Mouse (Mus musculus) forebrain, embryonic 12.5 days (tissue): ENCODE results near the gene Ola1. TPM values are rescaled to one million over a fixed set of nuclear protein-coding genes. Genes with fewer than 3 reads are reported as not detected.

Source experiments
- ATAC-seq: fragments of 200-750 bp; cut with Nextera tagmentation; 2 replicates; pipeline ENCODE4 v1.8.0; 2017; ENCODE audit warnings: moderate TSS enrichment; ENCODE audit not compliant: low FRiP score
- H3K27ac ChIP-seq: fragments of 300-500 bp; sonication (generic); 2 replicates; pipeline ENCODE4 v1.5.1; 2016; ENCODE audit warnings: mild to moderate bottlenecking
- H3K27me3 ChIP-seq: fragments of 300-500 bp; sonication (generic); 2 replicates; pipeline ENCODE4 v1.6.1; 2016; ENCODE audit warnings: mild to moderate bottlenecking
- H3K36me3 ChIP-seq: fragments of 300-500 bp; sonication (generic); replicated peaks from 2 replicates; pipeline ENCODE4 v1.6.1; 2016; ENCODE audit warnings: mild to moderate bottlenecking
- H3K4me1 ChIP-seq: fragments of 300-500 bp; sonication (generic); 2 replicates; pipeline ENCODE4 v1.6.1; 2016
- H3K4me2 ChIP-seq: fragments of 300-500 bp; sonication (generic); 2 replicates; pipeline ENCODE4 v1.6.1; 2016; ENCODE audit warnings: mild to moderate bottlenecking, moderate library complexity
- H3K4me3 ChIP-seq: fragments of 300-500 bp; sonication (generic); replicated peaks from 2 replicates; pipeline ENCODE4 v1.5.1; 2016; ENCODE audit warnings: mild to moderate bottlenecking
- H3K9ac ChIP-seq: fragments of 300-500 bp; sonication (generic); 2 replicates; pipeline ENCODE4 v1.6.1; 2016; ENCODE audit warnings: mild to moderate bottlenecking
- H3K9me3 ChIP-seq: fragments of 300-500 bp; sonication (generic); 2 replicates; pipeline ENCODE4 v1.6.1; 2016
- WGBS: fragments of 180-500 bp; shearing (Covaris S2); methylation state at CpG from one replicate; pipeline ENCODE4 v1.1.7; 2016; 5-methylcytosine and 5-hydroxymethylcytosine counted together
- polyA plus RNA-seq: library from polyadenylated mRNA; unstranded; fragments of >200 nt; fragmentation: Nextera tagmentation; extraction: Ambion mirVana; gene quantifications from 2 replicates; pipeline ENCODE4 v1.2.1, GENCODE M21; 2016

Gene Ola1
- polyA plus RNA-seq, 1 experiment from 2014 or later, result 106 TPM

DNA sequence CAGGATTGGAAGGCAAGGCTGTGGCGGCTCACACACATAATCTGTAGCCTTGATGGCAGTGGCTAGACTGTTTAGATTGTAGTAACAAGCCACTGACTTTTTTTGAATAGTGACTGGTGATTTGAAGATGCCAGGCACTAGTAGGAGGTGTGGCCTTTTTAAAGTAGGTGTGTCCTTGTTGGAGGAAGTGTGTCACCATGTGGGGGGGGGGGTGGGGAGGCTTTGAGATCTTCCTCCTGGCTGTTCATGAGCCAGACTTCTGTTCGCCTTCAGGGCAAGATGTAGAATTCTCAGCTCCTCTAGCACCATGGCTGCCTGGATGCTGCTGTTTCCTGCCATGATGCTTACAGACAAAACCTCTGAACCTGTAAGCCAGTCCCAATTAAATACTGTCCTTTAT lies 136.9 kb downstream of the Ola1 start:
- Histone ChIP-seq H3K4me3 (no peak overlapping the region), H3K36me3 (no peaks in the 10 kb centered on the region), H3K9ac (no peak overlapping the region), H3K4me2 (no peak overlapping the region), H3K9me3 (no peaks in the 10 kb centered on the region), H3K4me1 (peaks cover 15% of the 10 kb centered on the region), H3K27me3 (0 out of 2 replicates have a peak, but pooled peaks cover 3% of the 10 kb centered on the region), H3K27ac (no peak overlapping the region)
- ATAC-seq, result no peak
- 91% methylated on average over 2 of the region's 2 CpGs for WGBS

DNA sequence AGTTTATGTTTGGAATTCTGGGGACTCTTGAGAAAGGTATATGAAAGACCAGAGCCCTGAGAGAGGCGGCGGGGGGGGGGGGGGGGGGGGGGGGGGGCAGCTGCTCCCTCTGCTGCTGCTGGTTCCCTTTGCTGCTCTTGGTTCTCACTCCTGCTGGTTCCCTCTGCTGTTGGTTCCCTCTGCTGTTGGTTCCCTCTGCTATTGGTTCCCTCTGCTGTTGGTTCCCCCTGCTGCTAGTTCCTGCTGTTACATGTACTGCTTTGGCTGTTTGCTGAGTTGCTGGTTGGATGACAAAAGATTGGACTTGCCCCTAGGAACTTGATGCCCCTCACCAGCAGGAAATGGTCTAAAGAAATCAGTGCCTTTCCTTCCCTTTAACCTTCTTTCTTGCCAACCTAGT lies 138.6 kb downstream of the Ola1 start:
- no peak overlapping the region for H3K4me3 ChIP-seq
- WGBS, result no CpG with 5 or more reads among the region's 2 CpGs
- H3K9me3 ChIP-seq, result no peaks in the 10 kb centered on the region
- ATAC-seq, result no peak
- no peak overlapping the region for H3K4me2 ChIP-seq
- H3K4me1 ChIP-seq, result peaks cover under 1% of the 10 kb centered on the region
- H3K36me3 ChIP-seq, result no peaks in the 10 kb centered on the region
- no peak overlapping the region for H3K9ac ChIP-seq
- H3K27me3 ChIP-seq, result 0 out of 2 replicates have a peak, but pooled peaks cover 3% of the 10 kb centered on the region
- H3K27ac ChIP-seq, result no peak overlapping the region

DNA sequence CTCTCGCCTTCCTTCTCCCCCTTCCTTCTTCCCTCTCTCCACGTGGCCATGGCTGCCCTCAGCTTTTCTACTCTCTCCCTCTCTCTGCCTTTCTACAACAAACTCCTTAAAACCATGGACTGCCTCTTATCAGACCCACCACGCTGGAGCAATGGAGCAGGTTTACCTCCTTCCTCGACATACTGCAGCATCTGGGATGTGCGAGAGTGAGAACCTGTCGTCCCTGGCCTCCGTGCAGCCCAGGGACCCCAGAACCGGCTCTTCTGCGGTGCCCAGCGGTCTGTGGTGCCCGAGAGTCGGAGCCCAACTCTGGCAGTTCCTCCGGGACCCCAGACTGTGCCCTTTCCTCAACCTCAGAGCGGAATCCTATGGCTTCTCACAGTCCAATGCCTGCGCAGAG lies 139.4 kb downstream of the Ola1 start:
- Histone ChIP-seq H3K4me2 (no peak overlapping the region), H3K27ac (no peak overlapping the region), H3K4me3 (no peak overlapping the region), H3K9ac (no peak overlapping the region), H3K4me1 (no peaks in the 10 kb centered on the region; the same call in none of the 2 replicates), H3K27me3 (0 out of 2 replicates have a peak, but pooled peaks cover 3% of the 10 kb centered on the region), H3K9me3 (no peaks in the 10 kb centered on the region), H3K36me3 (no peaks in the 10 kb centered on the region)
- ATAC-seq, result no peak
- WGBS, result 75% methylated on average over 15 of the region's 15 CpGs

DNA sequence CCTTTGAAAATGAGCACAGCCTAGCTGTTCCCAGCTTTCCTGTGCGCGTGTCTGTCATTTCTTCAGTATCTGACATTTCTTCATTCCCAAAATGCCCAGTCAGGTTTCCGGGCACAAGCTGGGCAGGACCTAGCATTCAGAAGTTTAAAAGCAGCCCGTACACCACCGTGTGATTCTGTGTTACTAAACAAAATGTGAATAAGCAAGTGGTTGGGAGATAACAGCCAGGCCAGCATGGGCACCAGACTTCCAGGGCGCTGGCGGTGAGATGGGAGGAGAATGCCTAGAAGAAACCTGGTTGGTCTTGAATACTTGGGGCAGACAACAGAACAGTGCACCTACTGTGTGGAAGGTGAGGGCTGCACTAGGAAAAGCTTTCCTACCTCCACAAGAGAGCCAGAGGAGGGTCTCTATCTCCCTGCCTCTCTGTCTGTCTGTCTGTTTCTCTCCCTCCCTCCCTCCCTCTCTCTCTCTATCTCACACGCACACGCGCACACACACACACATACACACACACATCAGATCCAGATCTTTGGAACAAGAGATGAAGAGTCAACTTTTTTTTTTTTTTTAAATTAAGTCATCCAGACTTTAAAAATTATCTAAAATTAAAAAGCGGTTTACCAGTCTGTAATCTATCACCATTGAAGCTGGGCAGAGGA lies 144.8 kb downstream of the Ola1 start:
- Histone ChIP-seq H3K4me2 (no peak overlapping the region), H3K4me3 (no peak overlapping the region), H3K9me3 (no peaks in the 10 kb centered on the region), H3K36me3 (no peaks in the 10 kb centered on the region), H3K9ac (no peak overlapping the region), H3K27ac (no peak overlapping the region), H3K4me1 (peaks cover 3% of the 10 kb centered on the region; the same call in 1 of the 2 replicates), H3K27me3 (peaks cover 12% of the 10 kb centered on the region; the same call in 1 of the 2 replicates)
- WGBS, result 95% methylated on average over 10 of the region's 11 CpGs
- no peak for ATAC-seq

DNA sequence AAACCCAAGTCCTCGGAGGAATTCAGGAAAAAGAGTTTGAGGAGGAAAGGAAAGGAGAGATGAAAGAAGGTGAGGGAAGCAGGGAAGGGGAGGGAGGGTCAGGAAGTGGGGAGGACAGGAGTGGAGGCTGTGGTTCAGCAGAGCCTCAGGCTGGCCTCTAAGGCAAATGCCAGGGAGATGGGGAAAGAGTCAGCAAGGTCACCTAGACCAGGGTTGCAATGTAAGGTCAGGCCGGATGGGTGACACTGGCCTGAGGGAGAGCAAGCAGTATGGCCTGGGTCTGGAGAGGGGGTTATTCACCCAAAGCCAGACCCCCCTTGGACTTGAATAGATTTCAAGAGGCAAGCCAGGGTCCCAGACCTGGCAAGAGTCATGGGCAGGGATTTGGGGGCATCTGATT lies 147.5 kb downstream of the Ola1 start:
- Histone ChIP-seq H3K36me3 (no peaks in the 10 kb centered on the region), H3K9ac (no peak overlapping the region), H3K9me3 (no peaks in the 10 kb centered on the region), H3K4me3 (no peak overlapping the region), H3K27me3 (peaks cover 12% of the 10 kb centered on the region; the same call in 1 of the 2 replicates), H3K4me2 (no peak overlapping the region), H3K4me1 (peaks cover 8% of the 10 kb centered on the region; the same call in 1 of the 2 replicates), H3K27ac (no peak overlapping the region)
- ATAC-seq, result no peak
- WGBS, result 78% methylated on average over 2 of the region's 2 CpGs

DNA sequence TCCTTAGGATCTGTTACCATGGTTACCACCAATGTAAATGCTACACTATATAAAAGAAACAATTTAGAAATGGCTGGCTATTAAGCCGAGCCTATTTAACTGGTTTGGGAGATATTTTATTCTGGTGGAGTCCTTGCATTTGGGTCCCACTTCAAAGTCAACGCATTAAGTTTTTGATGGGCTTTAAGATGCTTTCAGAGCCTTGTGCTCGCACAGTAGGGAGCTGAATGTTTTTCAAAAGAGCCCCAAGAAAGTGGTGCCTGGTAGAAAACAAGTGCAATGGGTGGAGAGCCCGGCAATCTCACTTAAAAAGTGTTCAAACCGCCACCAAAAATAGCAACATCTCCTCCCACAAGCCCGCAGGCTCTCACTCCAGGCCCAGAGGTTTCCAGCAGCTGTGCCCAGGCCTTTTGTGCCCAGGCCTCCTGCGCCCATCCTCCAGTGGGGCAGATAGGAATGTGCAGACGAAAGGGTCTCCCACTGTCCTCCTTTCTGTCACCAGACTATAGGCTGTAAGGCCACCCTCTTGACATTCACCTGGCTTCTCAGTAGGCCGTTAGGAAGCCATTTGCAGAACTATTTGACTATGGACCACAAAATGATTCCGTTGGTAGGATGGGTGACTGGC lies 148.2 kb downstream of the Ola1 start:
- WGBS, result 33% methylated on average over 10 of the region's 10 CpGs
- Histone ChIP-seq H3K4me2 (no peak overlapping the region), H3K4me3 (no peak overlapping the region), H3K36me3 (no peaks in the 10 kb centered on the region), H3K27me3 (peaks cover 12% of the 10 kb centered on the region; the same call in 1 of the 2 replicates), H3K4me1 (peaks cover 8% of the 10 kb centered on the region; the same call in 1 of the 2 replicates), H3K27ac (no peak overlapping the region), H3K9ac (no peak overlapping the region), H3K9me3 (no peaks in the 10 kb centered on the region)
- ATAC-seq, result no peak

DNA sequence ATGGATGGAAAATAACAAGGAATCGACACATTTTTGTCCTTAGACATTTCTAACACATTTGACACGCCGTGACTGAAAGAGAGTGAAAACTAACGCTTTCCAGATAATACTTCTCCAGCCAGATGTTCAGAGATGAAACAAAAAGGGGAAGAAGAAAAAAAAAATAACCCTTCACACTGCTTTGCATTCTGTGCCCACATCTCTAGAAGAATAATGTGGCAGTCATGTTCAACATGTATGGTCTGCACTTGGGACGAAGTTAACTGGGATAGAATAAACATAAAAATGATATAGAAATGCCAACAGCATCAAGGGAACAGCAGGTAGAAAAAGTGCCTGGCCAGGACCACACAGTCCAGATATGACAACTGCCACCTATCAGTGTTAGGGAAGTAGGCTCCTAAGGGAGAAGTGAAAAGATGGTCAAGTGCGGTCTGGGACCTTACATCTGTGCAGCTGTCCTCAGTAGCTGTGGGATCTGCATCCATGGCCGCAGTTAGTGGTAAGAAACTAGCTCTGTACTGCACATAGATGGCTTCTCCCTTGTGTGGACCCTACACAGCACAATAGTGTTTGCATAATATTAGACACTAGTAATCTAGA lies 149.4 kb downstream of the Ola1 start:
- H3K9ac ChIP-seq, result no peak overlapping the region
- WGBS, result 91% methylated on average over 7 of the region's 7 CpGs
- no peak for ATAC-seq

DNA sequence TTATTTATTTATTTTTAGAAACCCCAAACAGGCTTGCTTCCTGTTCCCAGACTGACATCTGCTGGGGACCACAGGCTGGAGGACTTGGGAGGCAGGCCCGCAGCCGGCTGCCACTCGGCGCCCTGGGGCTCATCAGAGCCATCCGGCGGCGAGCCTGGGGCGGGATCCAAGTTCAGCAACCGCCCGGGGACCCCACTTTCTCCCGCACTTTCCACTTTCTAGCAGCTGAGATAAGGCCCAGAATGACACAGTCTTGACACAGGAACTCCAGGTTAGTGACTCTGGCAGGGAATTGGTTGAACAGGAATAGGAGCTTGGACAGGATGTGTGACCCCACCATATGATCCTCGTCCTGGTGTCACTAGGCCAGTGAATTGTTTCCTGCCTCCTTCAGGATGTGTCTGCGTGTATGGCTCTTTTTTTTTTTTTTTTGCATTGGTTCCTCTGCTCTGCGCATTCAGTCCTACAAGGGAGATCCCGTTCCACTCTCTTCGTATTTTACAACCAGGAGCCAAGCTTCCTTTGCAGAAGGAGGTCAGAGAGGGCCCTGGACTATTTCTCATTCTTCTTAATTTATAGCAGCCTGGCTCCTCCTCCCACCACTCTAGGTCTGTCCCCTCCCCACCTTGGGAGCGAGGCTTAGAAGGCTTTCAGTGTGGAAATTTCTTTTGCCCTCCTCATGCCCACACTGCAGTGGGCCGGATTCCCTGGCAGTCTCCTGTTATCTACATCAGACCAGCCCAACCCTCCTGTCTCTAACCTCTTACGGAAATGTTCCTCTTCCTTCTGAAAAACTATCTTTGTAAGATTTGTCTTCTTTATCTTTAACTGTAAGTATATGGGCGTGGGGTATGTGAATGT lies 152.2 kb downstream of the Ola1 start:
- 39% methylated on average over 20 of the region's 20 CpGs for WGBS
- H3K4me2 ChIP-seq, result no peak overlapping the region

More for the DNA sequence above, 149.4 kb downstream of the Ola1 start:
- Histone ChIP-seq H3K4me1 (peaks cover 8% of the 10 kb centered on the region; the same call in 1 of the 2 replicates), H3K4me3 (no peak overlapping the region), H3K36me3 (no peaks in the 10 kb centered on the region), H3K27ac (no peak overlapping the region), H3K9me3 (no peaks in the 10 kb centered on the region), H3K27me3 (peaks cover 12% of the 10 kb centered on the region; the same call in 1 of the 2 replicates), H3K4me2 (no peak overlapping the region)

DNA sequence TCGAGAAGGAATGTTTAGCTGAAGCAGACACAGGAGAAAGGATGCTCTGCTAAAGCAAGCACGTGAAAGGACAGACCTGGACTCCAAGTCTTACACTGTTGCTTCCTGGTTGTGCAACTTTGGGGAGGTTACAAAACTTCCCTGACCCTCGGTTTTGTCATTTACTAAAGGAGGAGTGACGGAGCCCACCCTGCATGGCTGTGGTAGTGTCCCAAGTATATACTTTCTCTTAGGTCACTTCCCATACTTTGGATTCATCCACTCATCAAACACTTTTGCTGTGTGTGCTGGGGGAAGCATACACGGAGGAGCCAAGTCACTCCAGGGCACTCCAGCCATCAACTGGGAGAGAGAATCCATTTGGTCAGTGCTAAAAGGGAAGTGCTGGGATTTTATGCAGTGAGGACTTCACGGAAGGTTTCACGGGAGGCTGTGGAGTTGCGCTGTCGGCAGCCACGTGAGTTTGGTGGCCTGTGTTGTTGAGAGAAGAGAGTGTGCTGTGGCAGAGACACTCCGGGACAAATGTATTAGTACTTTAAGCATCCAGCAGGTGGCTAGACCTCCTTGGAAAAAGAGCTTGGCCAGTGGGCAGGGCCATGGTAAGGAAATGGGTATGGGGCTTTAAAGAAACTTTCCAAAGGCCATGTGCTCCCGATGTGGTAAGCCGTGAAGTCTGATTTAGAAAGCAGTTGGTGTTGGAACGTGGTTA lies 154.7 kb downstream of the Ola1 start:
- H3K9me3 ChIP-seq, result no peaks in the 10 kb centered on the region
- no peak overlapping the region for H3K27ac ChIP-seq
- no peak for ATAC-seq
- H3K4me2 ChIP-seq, result no peak overlapping the region
- H3K4me3 ChIP-seq, result no peak overlapping the region
- 0 out of 2 replicates have a peak, but pooled peaks cover 5% of the 10 kb centered on the region for H3K4me1 ChIP-seq
- H3K27me3 ChIP-seq, result no peaks in the 10 kb centered on the region
- no peak overlapping the region for H3K9ac ChIP-seq
- WGBS, result 77% methylated on average over 14 of the region's 14 CpGs
- H3K36me3 ChIP-seq, result no peaks in the 10 kb centered on the region

More for the DNA sequence above, 152.2 kb downstream of the Ola1 start:
- Histone ChIP-seq H3K36me3 (no peaks in the 10 kb centered on the region), H3K27ac (no peak overlapping the region), H3K9me3 (no peaks in the 10 kb centered on the region), H3K27me3 (0 out of 2 replicates have a peak, but pooled peaks cover 3% of the 10 kb centered on the region), H3K4me3 (no peak overlapping the region), H3K4me1 (peaks cover 8% of the 10 kb centered on the region; the same call in 1 of the 2 replicates), H3K9ac (no peak overlapping the region)
- ATAC-seq, result no peak

DNA sequence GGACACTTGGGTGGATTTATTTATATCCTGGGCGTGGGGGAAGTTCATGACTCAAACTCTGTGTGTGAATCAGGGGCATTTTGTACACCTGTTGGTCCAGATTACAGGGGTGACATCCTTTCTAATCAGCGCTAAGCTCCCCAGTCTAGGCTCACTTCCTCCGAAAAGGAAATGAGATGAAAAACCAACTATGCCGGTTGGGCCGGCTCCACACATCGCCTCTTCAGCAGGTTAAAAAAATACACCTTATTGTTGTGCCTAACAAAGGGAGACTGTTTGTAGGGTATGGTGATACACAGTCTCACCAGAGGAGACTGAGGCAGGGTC lies 158.5 kb downstream of the Ola1 start:
- Histone ChIP-seq H3K9me3 (no peaks in the 10 kb centered on the region), H3K9ac (no peak overlapping the region), H3K36me3 (no peaks in the 10 kb centered on the region), H3K4me1 (no peaks in the 10 kb centered on the region), H3K4me3 (no peak overlapping the region), H3K27ac (no peak overlapping the region), H3K4me2 (no peak overlapping the region), H3K27me3 (no peaks in the 10 kb centered on the region)
- ATAC-seq, result no peak
- 80% methylated on average over 6 of the region's 6 CpGs for WGBS

DNA sequence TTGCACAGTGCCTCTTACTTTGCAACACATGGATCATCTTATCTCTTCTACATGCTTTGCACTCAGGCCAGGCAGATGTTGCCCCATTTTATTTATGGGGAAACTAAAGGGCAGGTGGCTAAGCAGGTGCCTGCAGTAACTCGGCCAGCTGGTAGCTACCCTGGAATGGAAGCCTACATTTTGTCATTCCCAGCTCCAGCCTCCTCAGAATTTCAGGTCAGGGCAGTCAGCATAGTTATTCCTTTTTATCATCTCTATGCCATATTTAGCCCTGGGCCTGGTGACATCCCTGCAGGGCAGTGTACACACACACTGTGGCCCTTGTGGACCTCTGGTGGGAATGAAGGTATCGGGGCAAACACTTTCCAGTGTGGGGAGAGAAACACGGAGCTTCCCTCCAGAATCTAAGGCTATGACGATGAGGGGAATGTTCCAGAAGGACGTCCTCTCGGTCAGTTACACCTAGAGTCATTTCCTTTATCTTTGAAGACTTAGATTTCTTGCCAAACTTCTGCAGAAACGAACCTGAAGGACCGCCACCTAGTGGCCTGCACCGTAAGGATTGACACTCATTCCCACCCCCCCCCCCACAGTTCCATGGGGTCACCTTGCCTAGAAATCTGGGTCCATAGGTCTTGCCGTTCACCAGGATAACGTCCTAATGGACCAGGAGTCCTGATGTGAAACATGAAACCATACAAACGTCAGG lies 159.0 kb downstream of the Ola1 start:
- WGBS, result 40% methylated on average over 12 of the region's 12 CpGs
- Histone ChIP-seq H3K36me3 (no peaks in the 10 kb centered on the region), H3K4me3 (no peak overlapping the region), H3K27me3 (no peaks in the 10 kb centered on the region), H3K27ac (no peak overlapping the region), H3K4me2 (no peak overlapping the region), H3K9me3 (no peaks in the 10 kb centered on the region), H3K4me1 (no peaks in the 10 kb centered on the region), H3K9ac (no peak overlapping the region)
- no peak for ATAC-seq
